In the genomic region with DNA sequence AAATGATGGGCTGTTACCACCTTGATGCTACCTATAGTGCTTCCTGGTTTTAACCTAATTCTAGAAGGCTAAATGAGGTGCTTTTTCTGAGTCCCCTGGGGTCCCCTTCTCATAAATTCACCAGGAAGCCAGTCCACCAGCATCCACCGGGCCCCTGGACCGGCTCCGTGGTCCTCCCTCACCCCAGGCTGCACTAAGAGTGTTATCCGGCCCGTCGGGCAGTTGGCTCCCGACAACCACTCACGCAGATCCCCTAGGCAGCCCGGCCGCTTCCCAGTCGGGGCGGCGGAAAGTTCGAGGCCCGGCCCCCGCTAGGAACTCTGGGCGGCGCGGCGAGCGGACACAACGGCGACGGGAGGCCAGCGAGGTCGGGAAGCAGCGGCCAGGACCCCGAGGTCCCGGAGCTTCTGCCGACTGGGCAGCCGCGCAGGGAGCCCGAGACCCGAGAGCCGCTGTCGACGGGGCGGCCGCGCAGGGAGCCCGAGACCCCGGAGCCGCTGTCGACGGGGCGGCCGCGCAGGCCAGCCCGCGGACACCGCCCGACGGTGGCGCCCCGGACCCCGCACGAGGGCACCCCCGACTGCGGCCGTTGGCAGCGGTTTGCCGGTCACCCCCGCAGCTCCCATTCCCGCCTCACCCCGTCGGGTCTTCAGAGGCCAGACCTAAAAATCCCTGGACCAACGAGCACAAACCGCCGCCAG, we compare ENCODE assay signal across 9 mouse cellular contexts. TPM values are rescaled to one million over a fixed set of nuclear protein-coding genes. Genes with fewer than 3 reads are reported as not detected.
DNase-seq lines count a peak whose midpoint lies in the region; ATAC-seq and TF ChIP-seq lines count a peak whose summit lies in the region.
"Had no signal": no experiment of that assay in that cellular context is flagged by ENCODE, and none has a peak within 500 bp of the region (broad histone marks: within the 10 kb centered on the region; RNA-seq: fewer than 3 reads in every experiment).

No protein-coding gene starts in this region.

- no peak overlapping the region for H3K9ac ChIP-seq in kidney, postnatal 0 days (ENCODE audit: low read depth, low read length)
- H3K9ac ChIP-seq in embryonic facial prominence, embryonic 13.5 days = peak overlapping the region; percentile 63
- peak overlapping the region; percentile 23; the same call in 1 of the 2 replicates for H3K9ac ChIP-seq in hindbrain, embryonic 12.5 days

- no peak for TF ChIP-seq CTCF in kidney, postnatal 0 days (IDR thresholded peaks at IDR 0.05; ENCODE audit: low read depth)

- 19% methylated on average over 61 of the region's 69 CpGs for WGBS in kidney, postnatal 0 days
- 22% methylated on average over 64 of the region's 69 CpGs for WGBS in embryonic facial prominence, embryonic 13.5 days
- 21% methylated on average over 53 of the region's 69 CpGs for WGBS in hindbrain, embryonic 12.5 days
- 23% methylated on average over 68 of the region's 69 CpGs for WGBS in midbrain, embryonic 10.5 days

- no peaks in the 10 kb centered on the region for H3K36me3 ChIP-seq in kidney, postnatal 0 days (ENCODE audit: insufficient read depth, low read length)
- no peaks in the 10 kb centered on the region for H3K36me3 ChIP-seq in embryonic facial prominence, embryonic 13.5 days
- no peaks in the 10 kb centered on the region for H3K36me3 ChIP-seq in hindbrain, embryonic 12.5 days
- H3K36me3 ChIP-seq in midbrain, embryonic 10.5 days = no peaks in the 10 kb centered on the region

- H3K9me3 ChIP-seq in kidney, postnatal 0 days (replicated peaks; ENCODE audit: low read length) = no peaks in the 10 kb centered on the region
- H3K9me3 ChIP-seq in embryonic facial prominence, embryonic 13.5 days = no peaks in the 10 kb centered on the region
- H3K9me3 ChIP-seq in hindbrain, embryonic 12.5 days (replicated peaks) = no peaks in the 10 kb centered on the region
- H3K9me3 ChIP-seq in midbrain, embryonic 10.5 days (replicated peaks) = no peaks in the 10 kb centered on the region

- H3K4me2 ChIP-seq in kidney, postnatal 0 days (ENCODE audit: low read length) = peak overlapping the region; percentile 44
- H3K4me2 ChIP-seq in embryonic facial prominence, embryonic 13.5 days = peak overlapping the region; percentile 70
- peak overlapping the region; percentile 59 for H3K4me2 ChIP-seq in hindbrain, embryonic 12.5 days (replicated peaks)

- ATAC-seq in kidney, postnatal 0 days (replicated peaks; ENCODE audit: low FRiP score, low read depth) = peak; percentile 16
- no peak for ATAC-seq in embryonic facial prominence, embryonic 13.5 days (ENCODE audit: insufficient number of reproducible peaks, insufficient read depth, low FRiP score, low TSS enrichment, low read depth)
- ATAC-seq in hindbrain, embryonic 12.5 days (ENCODE audit: low FRiP score) = peak; percentile 73

- H3K27me3 ChIP-seq in kidney, postnatal 0 days (ENCODE audit: insufficient read depth, low read length) = peaks cover 11% of the 10 kb centered on the region
- H3K27me3 ChIP-seq in embryonic facial prominence, embryonic 13.5 days = peaks cover 20% of the 10 kb centered on the region
- peaks cover 19% of the 10 kb centered on the region for H3K27me3 ChIP-seq in hindbrain, embryonic 12.5 days
- peaks cover 33% of the 10 kb centered on the region for H3K27me3 ChIP-seq in midbrain, embryonic 10.5 days (ENCODE audit: low read depth, poor library complexity, severe bottlenecking)

- H3K4me3 ChIP-seq in kidney, postnatal 0 days (replicated peaks; ENCODE audit: low read depth, low read length) = peak overlapping the region; percentile 16
- peak overlapping the region; percentile 46 for H3K4me3 ChIP-seq in embryonic facial prominence, embryonic 13.5 days
- H3K4me3 ChIP-seq in hindbrain, embryonic 12.5 days = peak overlapping the region; percentile 42
- peak overlapping the region; percentile 48 for H3K4me3 ChIP-seq in midbrain, embryonic 10.5 days

- no peaks in the 10 kb centered on the region for H3K4me1 ChIP-seq in kidney, postnatal 0 days (replicated peaks; ENCODE audit: insufficient read depth, low read length)
- peaks cover 8% of the 10 kb centered on the region; the same call in 1 of the 2 replicates for H3K4me1 ChIP-seq in embryonic facial prominence, embryonic 13.5 days
- peaks cover 8% of the 10 kb centered on the region; the same call in 1 of the 2 replicates for H3K4me1 ChIP-seq in hindbrain, embryonic 12.5 days
- peaks cover 10% of the 10 kb centered on the region for H3K4me1 ChIP-seq in midbrain, embryonic 10.5 days

- DNase-seq in kidney, postnatal 0 days (ENCODE audit: low spot score) = no peak
- no peak for DNase-seq in kidney, postnatal 36 days
- DNase-seq in midbrain, embryonic 10.5 days (ENCODE audit: low spot score) = peak; percentile 24
- no peak for DNase-seq in thymus, postnatal 0 days (ENCODE audit: low spot score)
- no peak for DNase-seq in adrenal gland, adult (ENCODE audit: inconsistent age in 2 of 2, low spot score in 1 of 2)
- no peak for DNase-seq in layer of hippocampus, postnatal 10 days (ENCODE audit: low spot score in 2 of 2)

- H3K27ac ChIP-seq in kidney, postnatal 0 days = no peak overlapping the region
- H3K27ac ChIP-seq in embryonic facial prominence, embryonic 13.5 days = no peak overlapping the region
- no peak overlapping the region for H3K27ac ChIP-seq in hindbrain, embryonic 12.5 days
- H3K27ac ChIP-seq in midbrain, embryonic 10.5 days (replicated peaks) = no peak overlapping the region; the same call in 1 of the 2 replicates
- H3K27ac ChIP-seq: macrophage had no signal

RNA-seq across cellular contexts. Expression of a gene that starts 0.5 kb away (rescaled TPM):
- polyA plus RNA-seq in kidney, postnatal 0 days (2015; fragmentation: Nextera tagmentation; extraction: Ambion mirVana) = 2.3 and 2.5 TPM in 2 replicates
- 4.1 and 5.0 TPM in 2 replicates for polyA plus RNA-seq in embryonic facial prominence, embryonic 13.5 days (2015; fragmentation: Nextera tagmentation; extraction: Ambion mirVana)
- polyA plus RNA-seq in hindbrain, embryonic 12.5 days (2016; fragmentation: Nextera tagmentation; extraction: Ambion mirVana) = 4.1 and 5.2 TPM in 2 replicates
- 2.7 and 3.5 TPM in 2 replicates for polyA plus RNA-seq in midbrain, embryonic 10.5 days (2016; fragmentation: Nextera tagmentation; extraction: Ambion mirVana)
- 0.08 and 0.10 TPM in 2 replicates for polyA plus RNA-seq in thymus, postnatal 0 days (2015; fragmentation: Nextera tagmentation; extraction: Ambion mirVana)
- total RNA-seq in layer of hippocampus, postnatal 10 days (2021) = 1 to 10 TPM; 1.3 to 2.1 TPM
- polyA plus RNA-seq: macrophage had no signal

RNA-seq across cellular contexts. Expression of a gene that starts 28.0 kb away (rescaled TPM):
- polyA plus RNA-seq in kidney, postnatal 0 days (2015; fragmentation: Nextera tagmentation; extraction: Ambion mirVana) = 0.09 and 0.11 TPM in 2 replicates
- 0.14 TPM in 1 of 2 replicates, not detected in the other for polyA plus RNA-seq in embryonic facial prominence, embryonic 13.5 days (2015; fragmentation: Nextera tagmentation; extraction: Ambion mirVana)
- polyA plus RNA-seq in hindbrain, embryonic 12.5 days (2016; fragmentation: Nextera tagmentation; extraction: Ambion mirVana) = 0.04 and 0.10 TPM in 2 replicates
- polyA plus RNA-seq in midbrain, embryonic 10.5 days (2016; fragmentation: Nextera tagmentation; extraction: Ambion mirVana) = not detected in 2 replicates
- polyA plus RNA-seq in thymus, postnatal 0 days (2015; fragmentation: Nextera tagmentation; extraction: Ambion mirVana) = 0.05 and 0.06 TPM in 2 replicates
- total RNA-seq in layer of hippocampus, postnatal 10 days (2021) = under 1 TPM; 0.18 to 0.25 TPM
- polyA plus RNA-seq: macrophage had no signal
